Mouse (Mus musculus) small intestine, adult 2 months (tissue): ENCODE data around the gene Apof. TPM values are rescaled to one million over a fixed set of nuclear protein-coding genes. Genes with fewer than 3 reads are reported as not detected.
"Not testable (repeated sequence)": the region's sequence is repeated elsewhere in the genome, so short reads cannot be mapped to it uniquely, and the experiment has no call there.

ENCODE experiments used
- H3K27ac ChIP-seq: fragments of 200-500 bp; 2 replicates; pipeline ENCODE4 v1.5.1; 2012; ENCODE audit warnings: low read depth, low read length, control low read depth, inconsistent platforms; ENCODE audit not compliant: insufficient read depth
- H3K27me3 ChIP-seq: fragments of 200-500 bp; 2 replicates; pipeline ENCODE4 v1.6.1; 2012; ENCODE audit warnings: mild to moderate bottlenecking, moderate library complexity, low read length, inconsistent platforms; ENCODE audit not compliant: control insufficient read depth, insufficient read depth
- H3K36me3 ChIP-seq: fragments of 200-500 bp; 2 replicates; pipeline ENCODE4 v1.6.1; 2012; ENCODE audit warnings: mild to moderate bottlenecking, low read length, control low read depth, inconsistent platforms; ENCODE audit not compliant: control insufficient read depth, insufficient read depth
- H3K4me1 ChIP-seq: fragments of 200-500 bp; 2 replicates; pipeline ENCODE4 v1.6.1; 2012; ENCODE audit warnings: low read length, inconsistent platforms, mixed read lengths; ENCODE audit not compliant: control insufficient read depth, insufficient read depth, insufficient read length
- H3K4me3 ChIP-seq: fragments of 200-500 bp; 2 replicates; pipeline ENCODE4 v1.5.1; 2012; ENCODE audit warnings: low read depth, mild to moderate bottlenecking, control low read depth, inconsistent platforms, low read length, moderate library complexity
- CTCF ChIP-seq: fragments of 200-500 bp; IDR thresholded peaks from 2 replicates; pipeline ENCODE4 v1.5.1; 2012; ENCODE audit warnings: low read depth, mild to moderate bottlenecking, control low read depth, inconsistent platforms, low read length, moderate library complexity, mixed read lengths; ENCODE audit not compliant: insufficient replicate concordance, insufficient read length; ENCODE audit errors: extremely low read depth
- POLR2A ChIP-seq: fragments of 200-500 bp; IDR thresholded peaks from 2 replicates; pipeline ENCODE4 v1.6.1; 2012; ENCODE audit warnings: low read depth, mild to moderate bottlenecking, control low read depth, inconsistent platforms, low read length, moderate library complexity
- WGBS: fragments of 180-500 bp; shearing (Covaris S2); methylation state at CpG from one replicate; pipeline ENCODE4 v1.1.7; 2018; 5-methylcytosine and 5-hydroxymethylcytosine counted together
- polyA plus RNA-seq: library from polyadenylated mRNA; depleted of rRNA; stranded (reverse); fragments of >200 nt; gene quantifications from 2 replicates; pipeline ENCODE4 v1.2.3, GENCODE M21; 2012

The Apof gene
- polyA plus RNA-seq, 1 experiment: not detected

- H3K4me3 ChIP-seq: no peak overlapping the region
- H3K4me1 ChIP-seq: peaks cover 2% of the 10 kb centered on the region; the same call in 1 of the 2 replicates
- peak; percentile 71; the same call in 1 of the 2 replicates for TF ChIP-seq CTCF
- no peak for TF ChIP-seq POLR2A
- H3K36me3 ChIP-seq: peaks cover 76% of the 10 kb centered on the region
- 66% methylated on average over 31 of the region's 31 CpGs for WGBS
- H3K27me3 ChIP-seq: no peaks in the 10 kb centered on the region
- no peak overlapping the region for H3K27ac ChIP-seq
Observed at GRCm38 (mm10) chr10:128283604-128284579, 15.4 kb downstream of the Apof start.

GRCm38 (mm10) chr10:128290594-128290993, 22.1 kb downstream of the Apof start:
- not testable (repeated sequence) for H3K27me3 ChIP-seq, H3K27ac ChIP-seq, H3K4me1 ChIP-seq, H3K4me3 ChIP-seq
- peaks cover 57% of the 10 kb centered on the region for H3K36me3 ChIP-seq
- 94% methylated on average over 1 of the region's 1 CpGs for WGBS

- whole genome bisulfite sequencing: 69% methylated on average over 13 of the region's 13 CpGs
- Histone ChIP-seq H3K27me3 (no peaks in the 10 kb centered on the region), H3K4me3 (no peak overlapping the region), H3K27ac (no peak overlapping the region), H3K4me1 (no peaks in the 10 kb centered on the region), H3K36me3 (peaks cover 17% of the 10 kb centered on the region)
- TF ChIP-seq CTCF (no peak), POLR2A (no peak)
Observed at GRCm38 (mm10) chr10:128296370-128297090, 28.1 kb downstream of the Apof start.

GRCm38 (mm10) chr10:128297221-128297620, 28.8 kb downstream of the Apof start:
- H3K4me3 ChIP-seq: no peak overlapping the region
- no peak for TF ChIP-seq POLR2A
- TF ChIP-seq CTCF: no peak
- no peak overlapping the region for H3K27ac ChIP-seq

GRCm38 (mm10) chr10:128297622-128298021, 29.2 kb downstream of the Apof start:
- no peak overlapping the region for H3K27ac ChIP-seq
- 70% methylated on average over 11 of the region's 11 CpGs for WGBS
- no peak for TF ChIP-seq CTCF
- TF ChIP-seq POLR2A: no peak

More at GRCm38 (mm10) chr10:128297221-128297620, 28.8 kb downstream of the Apof start:
- no peaks in the 10 kb centered on the region for H3K27me3 ChIP-seq
- H3K4me1 ChIP-seq: no peaks in the 10 kb centered on the region; the same call in 1 of the 2 replicates
- peaks cover 11% of the 10 kb centered on the region for H3K36me3 ChIP-seq
- 72% methylated on average over 4 of the region's 4 CpGs for WGBS

GRCm38 (mm10) chr10:128298243-128298642, 29.8 kb downstream of the Apof start:
- 68% methylated on average over 6 of the region's 6 CpGs for WGBS
- Histone ChIP-seq H3K27me3 (no peaks in the 10 kb centered on the region), H3K4me3 (no peak overlapping the region), H3K36me3 (0 out of 2 replicates have a peak, but pooled peaks cover 3% of the 10 kb centered on the region), H3K27ac (no peak overlapping the region), H3K4me1 (no peaks in the 10 kb centered on the region; the same call in 1 of the 2 replicates)
- TF ChIP-seq CTCF (no peak), POLR2A (no peak)

More at GRCm38 (mm10) chr10:128297622-128298021, 29.2 kb downstream of the Apof start:
- Histone ChIP-seq H3K4me1 (no peaks in the 10 kb centered on the region; the same call in 1 of the 2 replicates), H3K27me3 (no peaks in the 10 kb centered on the region), H3K36me3 (peaks cover 7% of the 10 kb centered on the region; the same call in 1 of the 2 replicates), H3K4me3 (no peak overlapping the region)

- Histone ChIP-seq H3K27me3 (no peaks in the 10 kb centered on the region), H3K4me3 (no peak within 1 kb of the TSS), H3K4me1 (peaks cover 1% of the 10 kb centered on the region; the same call in 1 of the 2 replicates), H3K27ac (no peak within 1 kb of the TSS), H3K36me3 (0 out of 2 replicates have a peak, but pooled peaks cover under 1% of the 10 kb centered on the region)
- 78% methylated on average over 11 of the region's 11 CpGs for WGBS
- no peak for TF ChIP-seq CTCF
- TF ChIP-seq POLR2A: no peak
Observed at GRCm38 (mm10) chr10:128298702-128299171, 30.3 kb downstream of the Apof start, which contains the start of gene Il23a. TSS of gene Il23a (minus strand) at chr10:128298752.
